Mouse (Mus musculus) adrenal gland, postnatal 10 days (tissue): Measurements from ENCODE around the gene Gm3139. TPM values are rescaled to one million over a fixed set of nuclear protein-coding genes. Genes with fewer than 3 reads are reported as not detected.
"Not testable (repeated sequence)": the region's sequence is repeated elsewhere in the genome, so short reads cannot be mapped to it uniquely, and the experiment has no call there.

Experiments used
- DNase-seq: peaks from one replicate; pipeline ENCODE4 v3.0.0; 2021; ENCODE audit warnings: mixed read lengths
- long read RNA-seq, 2 experiments: library from polyadenylated mRNA; stranded (forward); transcript quantifications; one replicate each; pipeline ENCODE4 v2.0.0; 2021
- total RNA-seq, 2 experiments: library from RNA; stranded (reverse); gene quantifications; 2 replicates each; pipeline ENCODE4 v1.2.3; 2021

The Gm3139 gene
- not detected for total RNA-seq
- long read RNA-seq, experiment 1, result 0 reads
- long read RNA-seq, experiment 2, result 0 reads

- DNase-seq, result not testable (repeated sequence)
Observed at GRCm38 (mm10) chr5:94525987-94526386, at the start of gene Gm3139. Gene Gm3139 (plus strand): TSS chr5:94526287.

Other genes with a start within 250 kb of the Gm3139 start
- gene A430089I19Rik, start 219.5 kb upstream of the Gm3139 start, total RNA-seq, result not detected
- gene Gm6502, start 211.9 kb upstream of the Gm3139 start, total RNA-seq, result not detected
- gene AA792892, start 186.5 kb upstream of the Gm3139 start, total RNA-seq, result not detected
- not detected for gene Gm7682, start 80.5 kb upstream of the Gm3139 start, total RNA-seq
- not detected for gene Gm3147, start 90.1 kb downstream of the Gm3139 start, total RNA-seq
- not detected for gene Gm6509, start 97.7 kb downstream of the Gm3139 start, total RNA-seq
- gene Gm6205, start 122.1 kb downstream of the Gm3139 start, total RNA-seq, result not detected